Mouse (Mus musculus) Muller cell, postnatal 12 days (primary cell): ENCODE measurements around the gene Krt222.
A peak's percentile ranks its signal among the peaks of the same experiment; 100 is the strongest.

Source experiments
- DNase-seq: peaks from one replicate; pipeline ENCODE4 v3.0.0-alpha.2; 2015; ENCODE audit errors: inconsistent ontology term

The Krt222 gene

DNA sequence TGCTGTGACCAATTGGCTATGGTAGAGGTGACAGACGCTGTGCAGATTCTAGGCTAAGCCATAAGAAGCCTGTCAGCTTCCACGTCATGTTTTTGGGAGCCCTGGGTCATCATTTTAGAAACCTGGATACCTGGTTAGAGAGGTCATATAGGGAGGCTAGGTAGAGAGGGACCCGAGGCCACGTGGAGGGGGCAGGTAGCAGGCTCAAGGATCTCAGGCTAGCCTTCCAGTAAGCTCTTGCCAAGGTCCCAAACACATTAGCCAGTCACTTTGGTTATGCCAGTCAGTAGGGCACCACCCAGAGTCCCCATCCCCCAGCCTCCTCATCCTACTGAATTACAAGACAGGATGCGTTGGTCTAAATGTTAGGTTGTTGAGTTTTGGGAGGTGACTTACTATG, 1.8 kb downstream of the Krt222 start:
- DNase-seq, result no peak

DNA sequence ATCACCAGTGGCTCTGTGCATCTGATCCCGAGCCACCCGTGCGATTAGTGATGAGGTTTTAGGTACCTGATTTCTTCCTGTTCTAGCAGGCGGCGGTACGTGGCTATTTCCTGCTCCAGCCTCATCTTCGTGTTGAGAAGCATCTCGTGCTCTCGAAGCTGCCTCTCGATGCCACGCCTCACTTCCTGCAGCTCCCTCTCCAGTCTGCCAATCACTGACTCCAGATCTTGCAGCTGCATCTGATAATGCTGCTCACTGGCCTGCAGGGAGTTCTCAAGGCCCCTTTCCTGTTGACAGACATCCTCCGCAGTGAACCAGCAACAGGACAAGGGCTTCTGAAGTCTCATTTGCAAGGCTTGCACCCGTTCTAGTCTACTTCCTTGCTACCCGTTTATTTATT, 5.4 kb downstream of the Krt222 start:
- no peak for DNase-seq

DNA sequence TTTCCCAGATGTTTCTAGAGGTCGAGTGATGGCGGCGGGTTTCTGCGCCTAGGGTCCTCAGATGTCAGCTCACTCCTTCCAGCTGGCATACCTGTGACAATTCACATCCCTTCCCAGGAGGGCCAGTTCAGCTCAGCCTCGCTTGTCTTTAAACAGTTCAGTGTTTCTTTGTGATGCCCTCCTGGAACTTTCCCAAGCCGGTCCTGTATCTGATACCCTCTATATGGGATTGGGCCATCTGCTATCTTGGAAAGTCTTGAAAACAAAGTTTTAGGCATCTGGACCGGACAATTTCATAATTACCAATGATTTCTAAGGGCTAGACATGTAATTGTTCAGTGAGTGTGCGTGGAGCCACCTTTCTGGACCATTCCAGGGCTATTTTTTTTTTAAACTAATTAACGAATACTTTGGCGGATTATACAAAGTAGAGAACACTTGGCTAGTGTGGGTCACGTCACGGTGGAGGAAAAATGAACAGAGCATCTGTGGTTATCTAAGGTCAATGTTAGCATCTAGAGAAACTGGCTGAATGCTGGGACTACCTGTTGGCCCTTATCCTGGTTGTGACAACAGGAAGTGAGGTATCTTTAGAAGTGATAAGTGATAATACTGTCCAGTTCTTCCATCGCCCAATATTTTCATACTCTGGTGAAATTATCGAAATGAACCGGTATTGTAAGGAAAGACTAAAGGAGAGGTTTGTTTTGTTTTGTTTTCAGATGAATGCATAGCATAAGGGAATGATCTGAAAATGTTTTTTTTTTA, 12.7 kb downstream of the Krt222 start:
- DNase-seq, result no peak

DNA sequence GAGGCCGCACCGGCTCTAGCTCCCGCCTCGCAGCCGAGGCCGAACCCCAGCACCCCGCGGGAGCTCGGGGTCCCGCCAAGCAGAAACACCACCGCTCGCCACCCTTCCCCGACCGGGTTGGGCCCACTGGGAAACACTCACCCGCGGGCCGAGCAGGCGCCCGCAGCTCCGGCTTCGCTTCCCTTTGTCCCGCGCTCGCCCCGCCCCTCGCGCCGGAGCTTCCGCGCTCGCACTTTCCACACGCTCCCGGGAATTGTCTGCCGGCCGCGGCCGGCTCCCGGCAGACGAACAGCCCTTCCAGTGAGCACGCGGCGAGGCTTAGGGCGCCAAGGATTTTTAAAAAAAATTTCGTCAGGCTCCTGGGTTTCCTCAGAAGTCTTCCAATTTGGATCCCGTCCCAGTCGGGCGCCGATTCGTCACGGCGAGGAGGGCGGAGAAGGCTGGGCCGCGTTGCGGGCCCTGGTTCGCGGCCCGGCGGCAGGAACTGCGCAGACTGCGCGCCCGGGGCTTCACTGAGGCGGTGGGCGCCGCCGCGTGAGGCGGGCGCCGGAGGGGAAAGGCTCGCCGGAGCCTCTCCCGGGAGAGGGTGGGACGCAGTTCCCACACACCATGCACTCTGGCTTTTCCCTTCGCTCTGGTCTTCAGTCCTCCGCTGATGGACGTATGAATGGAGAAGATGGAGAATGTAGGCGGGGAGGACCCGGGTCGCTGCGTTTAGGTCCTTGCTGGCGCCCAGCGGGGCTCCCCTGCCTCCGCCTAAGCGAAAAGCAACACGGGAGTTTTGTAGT, 13.4 kb downstream of the Krt222 start, which contains the start of gene Smarce1:
TSS of gene Smarce1 (minus strand) at position 757 of the 788 bp plus-strand sequence.
- peak; percentile 93 for DNase-seq

DNA sequence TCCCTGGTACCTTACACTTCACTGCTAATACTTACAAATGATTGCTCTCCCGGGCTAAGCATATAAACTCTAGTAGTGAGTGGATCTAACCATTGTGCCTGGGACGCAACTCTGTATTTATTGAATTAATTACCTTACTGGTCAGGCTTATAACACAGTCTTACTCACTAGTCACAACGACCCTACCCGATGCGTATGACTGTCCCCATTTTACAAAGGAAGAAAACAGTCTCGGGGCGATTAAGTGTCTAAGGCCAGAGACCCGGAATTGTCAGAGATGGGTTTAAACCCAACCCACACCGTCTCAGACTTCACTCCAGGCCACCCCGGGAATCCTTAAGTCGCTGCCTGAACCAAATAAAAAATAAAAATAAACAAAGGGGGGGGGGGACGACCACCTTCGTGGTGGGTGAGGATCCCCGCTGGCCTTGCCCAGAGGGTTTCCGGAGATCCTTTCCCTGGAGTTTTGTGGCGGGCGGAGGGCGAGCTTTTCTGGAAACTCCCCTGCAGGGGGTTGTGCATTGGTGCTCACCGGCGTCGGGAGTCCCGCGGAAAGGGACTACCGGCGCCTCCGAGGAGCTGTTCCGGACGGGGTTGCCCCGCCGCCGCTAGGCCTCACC, 14.1 kb downstream of the Krt222 start:
- peak; percentile 25 for DNase-seq

DNA sequence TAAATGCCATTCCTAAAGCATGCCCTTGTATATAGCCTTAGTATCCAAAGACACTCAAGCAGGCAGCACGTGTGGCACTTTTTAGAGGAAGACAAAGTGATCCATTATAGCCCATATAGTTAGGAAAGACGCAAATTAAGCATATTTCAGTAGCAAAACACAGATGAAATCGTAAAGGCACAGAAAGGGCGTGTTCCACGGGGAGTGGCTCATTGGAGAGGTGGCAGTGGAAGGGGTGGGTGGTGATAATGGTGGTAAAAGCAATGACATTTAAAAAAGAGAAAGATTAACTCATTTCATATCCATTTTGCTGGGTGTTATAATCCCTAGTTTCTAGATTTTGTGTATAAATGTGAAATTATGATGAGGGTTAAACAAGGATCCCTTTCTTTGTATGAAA, 17.6 kb downstream of the Krt222 start:
- no peak for DNase-seq

GRCm38 (mm10) chr11:99223310-99223709, 20.6 kb downstream of the Krt222 start:
- DNase-seq, result no peak

DNA sequence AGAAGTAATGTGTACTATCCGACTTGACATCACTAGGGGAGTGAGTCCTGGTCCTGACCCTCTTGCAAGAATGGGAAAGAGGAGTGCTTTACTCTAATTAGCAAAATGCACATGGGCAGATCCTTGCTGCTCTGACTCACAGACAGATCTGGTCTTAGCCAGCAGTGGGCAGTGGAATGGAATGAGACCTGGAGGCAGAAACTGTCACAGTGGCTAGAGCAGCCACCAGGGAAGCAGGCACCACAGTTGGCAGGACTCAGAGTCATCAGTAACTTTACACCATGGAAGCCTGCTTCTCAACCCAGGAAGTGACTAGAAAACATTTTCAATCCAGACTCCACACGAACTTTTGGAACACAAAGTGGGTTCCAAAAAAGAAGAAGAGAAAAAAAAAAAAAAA, 22.1 kb downstream of the Krt222 start:
- peak; percentile 84 for DNase-seq

DNA sequence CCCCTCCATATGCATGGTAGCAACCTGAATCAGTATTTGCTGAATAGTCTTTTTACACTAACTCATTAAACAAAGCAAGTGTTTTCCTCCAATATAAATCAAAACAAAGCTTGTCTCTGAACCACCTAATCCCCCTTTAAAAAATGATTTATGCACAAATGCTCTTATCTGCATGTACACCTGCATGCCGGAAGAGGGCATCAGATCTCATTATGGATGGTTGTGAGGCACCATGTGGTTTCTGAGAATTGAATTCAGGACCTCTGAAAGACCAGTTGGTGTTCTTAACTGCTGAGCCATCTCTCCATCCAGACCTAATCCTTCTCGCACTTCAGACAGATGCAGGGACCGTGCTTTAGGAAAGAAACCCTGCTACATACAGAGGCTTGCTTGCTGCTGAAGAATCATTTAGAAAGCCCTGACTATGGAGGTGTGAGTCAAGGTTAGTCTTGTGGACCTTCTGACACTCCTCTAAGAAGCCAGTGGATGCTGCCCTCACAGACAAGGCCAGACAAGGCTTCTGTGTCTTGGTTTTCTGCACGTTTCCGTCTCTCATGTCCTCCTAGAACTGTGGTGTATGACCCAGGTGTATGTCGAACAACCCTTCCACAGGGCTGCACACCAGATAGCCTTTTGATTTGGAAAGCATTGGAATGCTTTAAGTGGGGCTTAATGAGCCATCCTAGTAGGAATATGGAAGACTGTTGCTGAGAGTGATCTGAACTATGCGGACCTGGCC, 26.5 kb downstream of the Krt222 start:
- DNase-seq, result no peak

DNA sequence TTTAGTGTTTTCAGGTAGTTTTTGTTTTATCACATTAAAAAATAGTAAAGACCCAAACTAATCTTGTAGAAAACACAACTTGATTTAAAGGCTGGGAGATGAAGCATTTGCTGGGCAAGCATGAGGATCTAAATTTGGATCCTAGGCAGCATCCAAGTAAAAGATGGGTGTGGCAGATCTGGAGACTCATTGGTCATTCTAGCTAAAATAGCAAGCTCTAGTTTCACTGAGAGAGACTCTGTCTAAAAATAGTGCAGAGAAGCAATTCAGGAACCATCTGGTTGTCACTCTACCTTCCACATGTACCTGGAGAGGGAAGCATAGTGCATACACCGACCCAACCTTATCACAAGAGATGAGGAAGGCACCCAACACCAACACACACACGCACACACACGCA, 27.7 kb downstream of the Krt222 start:
- DNase-seq, result no peak

GRCm38 (mm10) chr11:99212693-99213092, 31.2 kb downstream of the Krt222 start:
- DNase-seq, result no peak

DNA sequence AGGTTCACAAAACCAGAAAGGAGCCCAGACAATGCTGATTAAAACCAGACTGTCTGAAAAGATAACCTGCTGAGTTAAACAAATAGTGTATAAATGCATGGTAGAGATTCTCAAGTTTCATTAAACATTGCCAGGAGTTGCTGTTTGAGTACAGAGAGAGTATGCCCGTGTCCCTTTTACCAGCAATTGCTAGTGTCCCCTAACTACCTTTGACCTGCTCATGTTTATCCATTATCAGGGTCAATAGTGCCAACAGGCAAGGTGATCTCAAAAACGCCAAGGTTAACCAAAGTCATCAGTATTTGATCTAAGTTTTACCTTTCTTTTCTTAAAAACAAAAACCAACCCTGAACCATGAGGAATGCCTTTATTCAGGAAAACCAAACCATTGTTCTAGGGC, 31.9 kb downstream of the Krt222 start:
- no peak for DNase-seq

DNA sequence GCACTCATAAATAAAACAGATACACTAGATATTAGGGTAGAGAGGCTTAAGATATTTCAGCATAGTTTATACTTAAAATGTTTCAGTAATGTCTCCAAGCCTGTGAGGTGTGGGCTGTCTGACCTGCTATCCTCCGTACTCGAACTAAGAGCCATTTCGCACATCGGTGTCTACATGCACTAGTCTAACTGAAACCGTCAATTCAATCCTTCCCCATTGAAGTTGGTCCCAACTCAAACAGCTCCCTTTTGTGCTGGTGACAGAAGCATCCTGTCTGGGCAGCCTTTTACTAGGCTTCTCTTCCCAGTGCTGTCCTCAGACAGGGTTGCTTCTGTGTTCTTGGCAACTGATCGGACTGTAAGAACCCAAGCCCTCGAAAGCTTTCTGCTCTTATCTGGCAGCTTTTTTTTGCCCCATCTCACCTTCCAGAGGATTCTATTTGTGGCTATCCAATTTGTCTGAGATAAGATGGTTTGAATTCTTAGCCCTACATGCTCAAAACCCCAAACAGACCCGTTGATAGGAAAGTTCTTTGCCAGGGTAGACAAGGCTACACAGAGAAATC, 35.7 kb downstream of the Krt222 start:
- DNase-seq, result no peak

- DNase-seq, result peak; percentile 53
Observed at GRCm38 (mm10) chr11:99207449-99207848, 36.4 kb downstream of the Krt222 start.

DNA sequence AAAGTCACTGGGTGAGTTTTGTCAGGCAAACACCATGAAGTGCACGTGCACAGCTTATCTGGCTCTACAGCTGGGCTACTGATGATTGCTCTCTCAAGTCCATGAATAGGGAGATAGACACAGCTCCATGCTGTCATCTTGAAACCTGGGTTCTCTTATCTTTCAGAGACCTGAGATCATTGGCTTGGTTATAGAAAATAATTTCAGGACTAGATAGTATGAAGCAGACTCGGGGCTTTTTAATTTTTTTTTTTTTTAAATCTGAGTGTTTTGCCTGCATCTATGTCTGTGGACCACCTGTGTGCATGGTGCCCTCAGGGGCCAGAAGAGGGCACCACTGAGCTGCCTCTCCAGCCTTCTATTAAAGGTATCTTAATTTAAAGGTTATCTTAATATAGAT, 36.9 kb downstream of the Krt222 start:
- DNase-seq, result no peak

DNA sequence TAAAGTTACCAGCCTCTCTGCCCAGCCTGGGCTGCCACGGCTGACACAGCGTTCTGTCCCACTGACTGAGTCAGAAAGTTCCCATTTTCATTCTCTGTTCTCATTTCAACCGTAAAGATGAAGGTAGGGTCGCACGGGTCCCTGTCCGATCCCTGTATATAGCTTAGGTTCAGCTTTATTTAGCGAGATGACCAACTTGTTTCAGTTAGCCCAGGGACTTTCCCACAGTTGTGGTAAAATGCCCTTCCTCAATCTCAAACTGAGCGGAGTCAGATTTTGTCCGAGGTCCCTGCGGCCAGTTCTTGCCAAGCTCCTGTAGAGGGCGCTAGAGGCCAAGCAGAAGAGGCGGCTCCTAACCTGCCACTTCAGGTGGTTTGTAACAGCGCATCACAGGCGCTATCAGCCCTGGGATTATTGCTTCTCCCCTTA, 54.7 kb downstream of the Krt222 start:
- DNase-seq, result peak; percentile 11

DNA sequence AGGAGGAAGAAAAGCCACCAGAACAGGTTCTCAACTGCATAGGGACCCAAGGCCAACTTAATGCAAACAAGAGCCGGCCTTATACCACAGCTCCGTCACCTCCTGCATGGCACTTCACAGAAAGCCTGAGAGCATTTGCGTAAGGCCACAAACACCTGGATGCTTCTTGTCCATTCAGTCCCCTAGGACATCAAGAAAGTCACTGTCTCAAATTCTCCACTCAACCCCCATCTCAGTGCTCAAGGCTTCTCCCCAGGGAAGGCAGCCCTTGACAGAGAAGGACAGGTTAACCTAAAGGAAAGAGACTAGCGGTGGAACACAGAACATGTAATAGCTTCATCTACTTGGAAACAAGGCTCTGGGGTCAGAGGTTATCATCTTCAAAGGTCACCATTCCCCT, 56.5 kb downstream of the Krt222 start:
- no peak for DNase-seq

DNA sequence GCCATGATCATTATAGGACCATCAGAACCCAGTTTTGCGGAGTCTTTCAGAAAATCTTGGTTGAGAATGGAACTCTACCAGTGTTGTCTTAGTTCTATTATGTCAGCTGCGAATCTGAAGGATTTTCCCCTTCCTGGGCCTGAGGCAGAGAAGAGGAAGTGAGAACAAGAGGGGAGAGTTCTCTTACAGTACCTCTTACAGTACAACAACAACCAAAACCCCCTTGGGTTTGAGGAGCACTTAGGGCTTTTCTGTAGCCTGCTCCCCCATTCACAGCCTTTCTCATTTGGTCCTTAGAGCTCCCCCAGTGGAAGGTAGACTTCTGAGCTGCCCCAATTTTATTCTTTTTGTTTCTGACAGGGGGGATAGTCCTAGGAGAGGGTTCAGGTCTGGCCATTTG, 57.0 kb downstream of the Krt222 start:
- no peak for DNase-seq
